Mouse (Mus musculus) right cerebral cortex, adult 18-20 months (tissue): ENCODE data around the gene Iqcf3.
A peak's percentile ranks its signal among the peaks of the same experiment; 100 is the strongest.
"Not testable (repeated sequence)": the region's sequence is repeated elsewhere in the genome, so short reads cannot be mapped to it uniquely, and the experiment has no call there.

Experiments used
- DNase-seq: peaks from one replicate; pipeline ENCODE4 v3.0.0; 2022; ENCODE audit warnings: mixed read lengths

The Iqcf3 gene

GRCm38 (mm10) chr9:106504246-106504645 lies 57.2 kb downstream of the Iqcf3 start:
- DNase-seq: no peak

- no peak for DNase-seq
Observed at GRCm38 (mm10) chr9:106501846-106502245, 59.6 kb downstream of the Iqcf3 start.

DNA sequence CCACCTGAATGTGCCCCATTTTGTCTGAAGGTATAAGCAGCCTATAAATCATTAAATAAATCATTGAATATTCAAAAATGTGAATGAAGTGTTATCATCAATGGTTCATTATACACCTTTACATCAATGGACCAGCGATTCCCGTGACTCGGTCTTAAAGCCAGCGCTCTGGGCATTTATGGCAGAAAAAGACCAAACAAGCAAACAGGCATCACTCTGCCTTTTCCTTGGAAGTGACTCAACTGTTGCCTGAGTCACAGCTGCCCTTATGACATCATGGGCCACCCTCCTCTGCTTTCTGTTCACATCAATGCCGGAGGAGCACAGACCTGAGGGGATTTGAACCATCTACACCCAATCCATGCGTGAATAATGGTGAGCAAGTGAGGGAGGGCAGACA lies 61.8 kb downstream of the Iqcf3 start, which contains the start of gene Iqcf1:
Gene Iqcf1, plus strand, starts transcription at position 301 of the 400 bp plus-strand sequence.
- DNase-seq: no peak

DNA sequence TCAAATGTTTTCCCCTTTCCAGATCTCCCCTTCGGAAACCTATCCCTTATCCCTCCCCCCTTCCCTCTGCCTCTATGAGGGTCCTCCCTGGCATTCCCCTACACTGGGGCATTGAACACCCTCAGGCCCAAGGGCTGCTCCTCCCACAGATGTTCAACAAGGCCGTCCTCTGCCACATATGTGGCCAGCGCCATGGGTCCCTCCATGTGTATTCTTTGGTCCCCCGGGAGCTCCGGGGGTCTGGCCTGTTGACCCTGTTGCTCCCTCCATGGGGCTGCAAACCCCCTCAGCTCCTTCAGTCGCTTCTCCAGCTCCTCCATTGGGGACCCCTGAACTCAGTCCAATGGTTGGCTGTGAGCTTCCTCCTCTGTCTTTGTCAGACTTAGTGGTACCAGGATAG lies 73.8 kb downstream of the Iqcf3 start:
- not testable (repeated sequence) for DNase-seq

- DNase-seq: no peak
Observed at GRCm38 (mm10) chr9:106485076-106485475, 76.4 kb downstream of the Iqcf3 start.

DNA sequence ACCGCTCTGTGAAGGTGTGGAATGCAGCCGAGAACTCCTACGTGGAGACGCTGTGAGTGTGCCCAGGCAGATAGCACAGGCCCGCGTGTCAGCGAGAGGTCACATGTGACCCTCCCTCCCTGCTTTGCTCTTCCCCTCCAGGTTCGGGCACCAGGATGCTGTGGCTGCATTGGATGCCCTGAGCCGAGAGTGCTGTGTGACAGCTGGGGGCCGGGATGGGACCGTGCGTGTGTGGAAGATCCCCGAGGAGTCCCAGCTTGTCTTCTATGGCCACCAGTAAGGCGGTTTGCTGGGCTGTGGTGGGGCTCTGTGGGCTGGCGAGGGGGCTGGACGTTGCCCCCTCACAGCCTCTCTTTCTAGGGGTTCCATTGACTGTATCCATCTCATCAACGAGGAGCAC lies 77.8 kb downstream of the Iqcf3 start:
- DNase-seq: no peak

DNA sequence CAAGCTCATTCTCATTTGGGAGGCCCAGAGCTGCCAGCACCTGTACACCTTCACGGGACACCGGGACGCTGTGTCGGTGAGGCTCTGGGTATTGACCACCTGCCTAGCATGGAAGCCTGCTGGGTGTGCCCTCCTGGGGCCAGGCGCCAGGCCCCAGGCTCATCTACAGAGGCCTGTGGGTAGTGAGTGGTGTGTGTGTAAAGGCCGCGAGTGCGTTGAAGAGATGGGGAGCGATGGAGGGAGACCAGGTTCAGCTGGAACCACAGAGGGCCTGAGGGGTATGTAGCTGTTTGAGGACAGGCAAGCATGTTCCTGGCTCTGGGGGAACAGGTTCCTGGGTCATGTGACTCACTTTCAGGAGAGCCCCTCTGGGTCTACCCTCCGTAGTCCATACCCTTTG lies 78.3 kb downstream of the Iqcf3 start:
- no peak for DNase-seq

- no peak for DNase-seq
Observed at GRCm38 (mm10) chr9:106482578-106483115, 78.8 kb downstream of the Iqcf3 start.

DNA sequence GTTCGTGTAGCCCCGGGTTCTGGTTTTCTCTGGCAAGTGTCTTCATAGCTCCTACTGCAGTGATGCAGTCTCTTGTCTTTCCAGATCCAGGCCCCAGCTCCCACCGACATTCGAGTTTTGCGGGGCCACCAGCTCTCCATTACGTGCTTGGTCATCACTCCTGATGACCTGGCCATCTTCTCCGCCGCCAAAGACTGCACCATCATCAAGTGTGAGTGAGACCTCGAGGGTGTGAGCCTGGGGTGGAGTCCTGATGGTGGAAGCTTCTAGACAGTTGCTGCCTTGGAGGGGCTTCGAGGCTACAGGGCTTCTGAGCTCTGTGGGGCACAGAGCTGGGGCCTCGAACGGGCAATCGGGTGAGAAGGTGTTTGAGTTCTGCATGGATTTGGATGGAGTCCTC lies 79.8 kb downstream of the Iqcf3 start:
- DNase-seq: no peak

- DNase-seq: no peak
Observed at GRCm38 (mm10) chr9:106481075-106481474, 80.4 kb downstream of the Iqcf3 start.

DNA sequence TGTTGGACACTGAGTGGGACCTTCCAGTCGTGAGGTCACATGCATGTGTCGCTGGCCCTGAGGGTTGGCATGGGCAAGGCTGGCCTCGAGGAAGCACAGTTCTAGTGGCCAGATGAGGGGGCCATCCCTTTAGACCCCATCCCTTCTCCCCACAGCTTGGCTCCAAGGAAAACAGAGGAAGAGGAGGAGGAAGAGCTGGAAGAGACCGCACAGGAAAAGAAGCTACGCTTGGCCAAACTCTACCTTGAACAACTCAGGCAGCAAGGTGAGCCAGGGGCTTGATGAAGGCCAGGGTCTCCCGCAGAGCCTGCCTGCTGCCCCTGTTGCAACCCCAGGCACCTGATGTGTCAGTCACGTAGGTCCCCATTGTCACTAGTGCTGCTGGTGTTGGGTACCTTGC lies 80.9 kb downstream of the Iqcf3 start:
- no peak for DNase-seq

- DNase-seq: no peak
Observed at GRCm38 (mm10) chr9:106478101-106478500, 83.3 kb downstream of the Iqcf3 start.

GRCm38 (mm10) chr9:106477649-106478048 lies 83.8 kb downstream of the Iqcf3 start:
- DNase-seq: no peak

GRCm38 (mm10) chr9:106476924-106477484 lies 84.4 kb downstream of the Iqcf3 start, which contains the start of gene Parp3:
Parp3 (minus strand) TSS chr9:106476949.
- peak; percentile 100 for DNase-seq

DNA sequence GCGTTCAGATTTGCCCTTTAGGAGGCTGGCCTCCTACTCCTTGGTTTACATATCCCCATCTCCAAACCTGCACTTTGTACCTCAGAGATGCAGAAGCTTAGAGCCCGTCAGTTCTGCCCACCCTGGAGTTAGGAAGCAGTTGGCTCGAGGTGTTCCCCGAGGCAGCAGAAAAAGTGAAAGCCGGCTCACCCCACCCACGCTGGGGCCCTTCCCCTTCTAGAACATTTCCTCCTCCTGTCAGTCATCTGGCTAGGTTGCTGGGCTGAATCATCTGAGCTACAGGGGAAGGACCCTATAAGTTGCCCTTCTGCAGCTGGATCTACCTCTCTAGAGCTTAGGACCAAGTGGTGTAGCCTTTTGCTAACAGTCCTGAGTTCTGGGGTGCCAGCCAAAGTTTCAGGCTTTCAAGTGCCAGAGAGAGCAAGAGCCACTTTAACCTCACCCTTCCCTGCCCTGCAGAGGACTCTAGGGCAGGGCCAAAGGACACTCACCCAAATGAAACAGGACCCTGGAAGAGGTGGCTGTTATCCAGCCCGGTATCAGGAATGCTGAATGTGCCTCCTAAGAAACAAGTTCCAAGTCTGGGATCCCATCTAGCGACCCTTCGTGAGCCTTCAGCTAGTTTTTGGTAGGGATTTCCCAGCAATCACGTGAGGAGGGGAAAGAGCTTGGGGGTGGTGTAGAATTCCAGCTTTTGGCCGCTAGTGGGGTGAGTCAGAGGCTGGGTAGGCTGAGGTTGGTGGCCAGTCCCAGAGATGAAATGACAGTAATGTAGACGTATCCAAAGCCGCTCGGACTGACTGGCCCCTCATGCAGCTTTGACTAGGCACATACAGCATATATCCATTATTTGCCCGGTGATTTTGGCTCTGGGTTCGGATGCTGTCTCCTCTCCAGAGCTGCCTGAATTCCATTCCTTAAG lies 85.2 kb downstream of the Iqcf3 start:
- DNase-seq: peak; percentile 46

DNA sequence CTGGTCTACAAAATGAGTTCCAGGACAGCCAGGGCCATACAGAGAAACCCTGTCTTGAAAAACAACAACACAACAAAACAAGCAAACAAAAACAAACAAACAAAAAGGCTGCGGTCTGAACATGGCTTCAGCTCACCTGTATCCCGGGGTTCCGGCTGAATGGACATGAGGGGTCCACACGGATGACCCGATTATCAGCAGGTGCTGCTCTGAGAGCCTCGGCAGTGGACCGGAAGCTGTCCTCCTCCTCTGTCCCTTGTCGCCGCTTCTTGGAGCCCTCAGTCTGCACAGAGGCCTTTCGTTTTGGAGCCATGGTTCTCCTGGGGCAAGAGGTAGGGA lies 85.8 kb downstream of the Iqcf3 start, which contains the start of gene Rrp9:
Gene Rrp9, plus strand, starts transcription at position 301 of the 339 bp plus-strand sequence.
- DNase-seq: no peak

- DNase-seq: no peak
Observed at GRCm38 (mm10) chr9:106475046-106475445, 86.4 kb downstream of the Iqcf3 start.

DNA sequence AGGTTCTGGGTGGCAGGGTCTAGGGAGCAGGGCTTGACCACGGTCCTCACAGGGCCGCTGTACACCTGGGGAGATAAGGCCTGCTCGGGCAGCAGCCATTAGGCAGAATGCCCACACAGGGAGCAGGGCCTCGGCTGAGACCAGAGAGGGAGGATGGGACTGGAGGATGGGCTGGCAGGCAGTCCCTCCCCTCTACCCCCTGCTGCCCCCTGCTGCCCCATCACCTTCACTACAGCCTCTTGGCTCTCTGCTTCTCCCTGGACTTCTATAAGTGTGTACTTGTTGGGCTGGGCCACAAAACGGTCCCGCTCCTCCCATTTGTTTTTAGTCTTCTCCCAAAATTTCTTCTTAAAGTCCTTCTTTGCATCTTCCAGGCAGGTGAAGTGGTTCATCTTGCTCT lies 87.0 kb downstream of the Iqcf3 start:
- DNase-seq: peak; percentile 46

DNA sequence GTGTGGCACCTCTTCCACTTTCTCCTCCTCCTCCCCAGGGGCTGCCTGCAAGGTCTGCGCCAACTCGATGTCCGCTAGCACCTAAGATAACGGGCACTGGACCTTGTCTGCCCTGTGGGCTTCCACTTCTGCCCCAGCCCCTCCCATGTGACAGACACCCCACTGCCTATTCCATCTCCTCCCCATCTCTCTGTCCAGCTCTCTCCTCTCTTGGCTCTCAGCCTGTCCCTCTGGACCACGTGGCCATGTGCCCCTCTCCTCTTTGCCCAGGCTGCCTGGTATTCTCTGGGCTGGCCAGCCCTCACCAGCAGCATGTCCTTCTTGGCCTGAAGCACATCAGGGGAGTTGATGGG lies 87.7 kb downstream of the Iqcf3 start:
- DNase-seq: peak; percentile 12

- no peak for DNase-seq
Observed at GRCm38 (mm10) chr9:106473081-106473752, 88.2 kb downstream of the Iqcf3 start.

- no peak for DNase-seq
Observed at GRCm38 (mm10) chr9:106472321-106472720, 89.1 kb downstream of the Iqcf3 start.

GRCm38 (mm10) chr9:106471892-106472291 lies 89.5 kb downstream of the Iqcf3 start:
- DNase-seq: peak; percentile 72

DNA sequence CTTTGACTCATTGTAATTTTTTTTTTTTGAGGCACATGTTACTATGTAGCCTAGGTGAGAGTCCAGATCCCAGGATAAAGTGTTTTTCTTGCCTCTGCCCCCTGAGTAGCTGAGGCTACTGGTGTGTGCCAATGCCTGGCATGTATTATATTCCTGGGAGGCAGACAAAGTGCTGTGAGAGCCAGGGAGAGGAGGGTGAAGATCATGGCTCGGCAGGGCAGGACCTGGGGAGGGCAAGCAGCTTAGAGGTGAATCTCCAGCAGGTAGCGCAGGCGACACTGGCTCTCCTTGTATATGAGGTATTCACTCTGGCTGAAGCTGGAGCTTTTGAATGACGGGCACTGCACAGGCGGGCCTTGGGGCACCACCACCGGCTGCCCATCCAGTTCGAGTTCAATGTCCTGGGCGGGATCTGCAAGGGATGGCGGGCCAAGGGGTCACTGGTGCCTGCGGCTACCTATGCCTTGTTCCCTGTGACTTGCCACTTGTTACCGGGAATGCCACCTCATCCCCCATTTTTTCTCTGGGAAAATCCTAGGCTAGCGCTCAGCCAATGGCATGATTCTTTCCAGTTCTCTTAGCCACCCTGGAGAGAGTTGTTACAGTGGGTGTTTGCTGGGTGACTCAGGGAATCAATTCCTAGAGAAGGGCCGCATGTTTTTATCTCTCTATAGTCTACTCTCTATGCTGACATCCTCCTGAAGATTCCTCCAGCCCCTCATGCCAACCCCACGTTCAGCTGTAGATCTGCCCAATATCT lies 90.3 kb downstream of the Iqcf3 start:
- DNase-seq: no peak
